Mouse (Mus musculus) layer of hippocampus, adult 9-11 months (tissue): Measurements from ENCODE around the gene Mepe.

Experiments
- DNase-seq: peaks from one replicate; pipeline ENCODE4 v3.0.0; 2022

Mepe gene

GRCm38 (mm10) chr5:104325029-104325428 lies at the start of gene Mepe:
TSS of gene Mepe (plus strand) at chr5:104325329.
- DNase-seq, result no peak

GRCm38 (mm10) chr5:104294201-104294600 lies 30.9 kb upstream of the Mepe start:
- no peak for DNase-seq

- no peak for DNase-seq
Observed at GRCm38 (mm10) chr5:104298994-104299393, 26.1 kb upstream of the Mepe start, which contains the start of gene Ibsp. TSS of gene Ibsp (plus strand) at chr5:104299171.

- no peak for DNase-seq
Observed at GRCm38 (mm10) chr5:104314073-104314472, 11.1 kb upstream of the Mepe start.

- DNase-seq, result no peak
Observed at GRCm38 (mm10) chr5:104326884-104327283, 1.8 kb downstream of the Mepe start.

GRCm38 (mm10) chr5:104327389-104327788 lies 2.3 kb downstream of the Mepe start:
- DNase-seq, result no peak

- no peak for DNase-seq
Observed at GRCm38 (mm10) chr5:104327876-104328275, 2.7 kb downstream of the Mepe start.

GRCm38 (mm10) chr5:104328317-104328850 lies 3.3 kb downstream of the Mepe start:
- DNase-seq, result no peak

GRCm38 (mm10) chr5:104329381-104329780 lies 4.3 kb downstream of the Mepe start:
- DNase-seq, result no peak

- no peak for DNase-seq
Observed at GRCm38 (mm10) chr5:104330088-104330487, 5.0 kb downstream of the Mepe start.

GRCm38 (mm10) chr5:104332296-104332695 lies 7.2 kb downstream of the Mepe start:
- DNase-seq, result no peak

GRCm38 (mm10) chr5:104333231-104333640 lies 8.1 kb downstream of the Mepe start:
- DNase-seq, result no peak

GRCm38 (mm10) chr5:104333643-104334042 lies 8.5 kb downstream of the Mepe start:
- no peak for DNase-seq

GRCm38 (mm10) chr5:104334516-104334915 lies 9.4 kb downstream of the Mepe start:
- no peak for DNase-seq

GRCm38 (mm10) chr5:104335962-104336361 lies 10.8 kb downstream of the Mepe start:
- DNase-seq, result no peak

- no peak for DNase-seq
Observed at GRCm38 (mm10) chr5:104337491-104337890, 12.4 kb downstream of the Mepe start.

- no peak for DNase-seq
Observed at GRCm38 (mm10) chr5:104339009-104339408, 13.9 kb downstream of the Mepe start.

- no peak for DNase-seq
Observed at GRCm38 (mm10) chr5:104339706-104340512, 14.8 kb downstream of the Mepe start.

GRCm38 (mm10) chr5:104340513-104340829 lies 15.3 kb downstream of the Mepe start:
- DNase-seq, result no peak

GRCm38 (mm10) chr5:104342881-104343280 lies 17.8 kb downstream of the Mepe start:
- no peak for DNase-seq

- DNase-seq, result no peak
Observed at GRCm38 (mm10) chr5:104344526-104345240, 19.6 kb downstream of the Mepe start.

GRCm38 (mm10) chr5:104345241-104345630 lies 20.1 kb downstream of the Mepe start:
- no peak for DNase-seq

- no peak for DNase-seq
Observed at GRCm38 (mm10) chr5:104351041-104351440, 25.9 kb downstream of the Mepe start.

- no peak for DNase-seq
Observed at GRCm38 (mm10) chr5:104351874-104352273, 26.7 kb downstream of the Mepe start.
